Mouse (Mus musculus): ENCODE data around the gene Timm29. TPM values are rescaled to one million over a fixed set of nuclear protein-coding genes. Genes with fewer than 3 reads are reported as not detected.
"Not testable (repeated sequence)": the region's sequence is repeated elsewhere in the genome, so short reads cannot be mapped to it uniquely, and the experiment has no call there.

The Timm29 gene
- polyA plus RNA-seq, 1 experiment from 2014 or later = 63.8 TPM

GRCm38 (mm10) chr9:21591127-21591830, 1.2 kb upstream of the Timm29 start:
- Histone ChIP-seq H3K9ac (ENCODE audit: low read length) (no peak overlapping the region), H3K4me2 (ENCODE audit: low read depth) (no peak overlapping the region), H3K9me3 (ENCODE audit: control insufficient read depth, low read length) (no peaks in the 10 kb centered on the region), H3K27me3 (ENCODE audit: control insufficient read depth, insufficient read depth, low read length) (no peaks in the 10 kb centered on the region), H3K4me1 (ENCODE audit: control insufficient read depth, insufficient read depth, low read length) (peaks cover 8% of the 10 kb centered on the region), H3K4me3 (ENCODE audit: low read depth, low read length) (no peak overlapping the region), H3K36me3 (ENCODE audit: control insufficient read depth, insufficient read depth, low read length) (peaks cover 25% of the 10 kb centered on the region), H3K27ac (ENCODE audit: low read depth, low read length) (no peak overlapping the region)
- WGBS = 84% methylated on average over 6 of the region's 6 CpGs
- DNase-seq (ENCODE audit: low spot score) = no peak
- ATAC-seq (ENCODE audit: insufficient read depth, low FRiP score, low TSS enrichment) = no peak

DNA sequence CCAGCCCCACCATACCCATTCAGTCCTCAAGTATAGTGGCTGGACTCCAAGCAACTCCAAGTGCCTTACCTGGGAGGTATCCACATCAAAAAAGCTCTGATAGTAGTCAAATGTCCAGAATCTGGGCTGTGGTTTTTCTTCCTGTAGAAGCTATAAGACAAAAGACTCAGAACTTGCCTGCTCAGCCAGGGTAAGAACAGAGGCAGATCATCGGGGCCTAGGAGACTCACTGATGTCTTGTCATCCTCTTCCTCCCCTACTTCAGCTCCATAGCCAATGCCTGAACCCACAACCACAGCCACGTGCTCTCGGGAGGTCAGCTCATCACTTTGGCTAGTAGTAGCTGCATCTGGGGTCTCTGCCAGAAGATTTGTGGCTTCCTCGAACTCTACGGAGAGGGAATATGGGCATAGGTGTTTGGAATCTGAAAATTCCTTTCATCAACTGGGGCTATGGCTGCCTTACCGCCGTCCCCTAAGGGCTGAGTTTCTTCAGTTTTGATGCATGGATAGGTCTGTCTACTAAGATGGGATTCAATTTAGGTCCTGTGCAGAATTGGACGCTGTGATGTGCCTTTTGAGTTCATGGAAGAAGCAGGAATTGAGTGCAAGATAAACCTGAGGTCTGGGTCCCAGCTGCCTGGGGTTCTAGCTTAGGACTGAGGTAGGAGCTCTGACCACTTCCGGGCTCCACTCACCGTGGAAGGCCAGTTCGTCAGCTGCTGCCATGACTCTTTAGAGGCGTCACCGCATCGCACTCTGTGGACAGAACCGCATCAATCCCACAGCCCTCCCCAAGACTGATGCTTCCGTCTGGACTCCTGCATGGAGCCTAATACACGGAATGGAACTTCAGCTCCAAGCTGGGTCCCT, 455 bp upstream of the Timm29 start:
- DNase-seq (ENCODE audit: low spot score) = no peak
- WGBS = 20% methylated on average over 17 of the region's 17 CpGs
- H3K9me3 ChIP-seq (ENCODE audit: control insufficient read depth, low read length) = no peaks in the 10 kb centered on the region
- peak overlapping the region; percentile 94 for H3K4me2 ChIP-seq (ENCODE audit: low read depth)
- no peaks in the 10 kb centered on the region for H3K27me3 ChIP-seq (ENCODE audit: control insufficient read depth, insufficient read depth, low read length)
- no peak; the same call in 1 of the 2 replicates for ATAC-seq (ENCODE audit: insufficient read depth, low FRiP score, low TSS enrichment)
- H3K4me1 ChIP-seq (ENCODE audit: control insufficient read depth, insufficient read depth, low read length) = peaks cover 8% of the 10 kb centered on the region
- peak overlapping the region; percentile 27 for H3K9ac ChIP-seq (ENCODE audit: low read length)
- peak overlapping the region; percentile 62 for H3K4me3 ChIP-seq (ENCODE audit: low read depth, low read length)
- H3K36me3 ChIP-seq (ENCODE audit: control insufficient read depth, insufficient read depth, low read length) = peaks cover 19% of the 10 kb centered on the region
- no peak overlapping the region for H3K27ac ChIP-seq (ENCODE audit: low read depth, low read length)

DNA sequence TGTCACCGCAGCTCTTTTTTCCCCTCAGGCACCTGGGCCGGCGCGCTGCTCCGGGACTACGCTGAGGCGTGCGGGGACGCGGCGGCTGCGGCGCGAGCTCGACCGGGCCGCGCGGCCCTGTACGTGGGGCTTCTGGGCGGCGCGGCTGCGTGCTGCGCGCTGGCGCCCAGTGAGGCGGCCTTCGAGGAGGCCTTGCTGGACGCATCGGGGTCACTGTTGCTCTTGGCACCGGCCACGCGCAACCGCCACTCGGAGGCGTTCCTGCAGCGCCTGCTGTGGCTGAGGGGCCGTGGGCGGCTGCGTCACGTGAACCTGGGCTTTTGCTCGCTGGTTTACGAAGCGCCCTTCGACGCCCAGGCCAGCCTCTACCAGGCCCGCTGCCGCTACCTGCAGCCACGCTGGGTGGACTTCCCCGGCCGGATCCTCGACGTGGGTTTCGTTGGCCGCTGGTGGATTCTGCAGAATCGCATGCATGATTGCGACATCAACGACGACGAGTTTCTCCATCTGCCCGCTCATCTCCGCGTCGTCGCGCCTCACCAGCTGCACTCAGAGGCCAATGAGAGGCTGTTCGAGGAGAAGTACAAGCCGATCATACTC, 700 bp downstream of the Timm29 start:
- peak overlapping the region; percentile 62 for H3K4me3 ChIP-seq (ENCODE audit: low read depth, low read length)
- peaks cover 12% of the 10 kb centered on the region for H3K36me3 ChIP-seq (ENCODE audit: control insufficient read depth, insufficient read depth, low read length)
- peak overlapping the region; percentile 73 for H3K9ac ChIP-seq (ENCODE audit: low read length)
- H3K27ac ChIP-seq (ENCODE audit: low read depth, low read length) = peak overlapping the region; percentile 74
- H3K4me2 ChIP-seq (ENCODE audit: low read depth) = peak overlapping the region; percentile 94
- H3K9me3 ChIP-seq (ENCODE audit: control insufficient read depth, low read length) = no peaks in the 10 kb centered on the region
- WGBS = 3% methylated on average over 69 of the region's 69 CpGs
- H3K27me3 ChIP-seq (ENCODE audit: control insufficient read depth, insufficient read depth, low read length) = no peaks in the 10 kb centered on the region
- peaks cover 8% of the 10 kb centered on the region for H3K4me1 ChIP-seq (ENCODE audit: control insufficient read depth, insufficient read depth, low read length)
- ATAC-seq (ENCODE audit: insufficient read depth, low FRiP score, low TSS enrichment) = peak; percentile 76
- peak; percentile 39 for DNase-seq (ENCODE audit: low spot score)

GRCm38 (mm10) chr9:21594350-21594749, 1.8 kb downstream of the Timm29 start:
- not testable (repeated sequence) for ATAC-seq (ENCODE audit: insufficient read depth, low FRiP score, low TSS enrichment); H3K36me3 ChIP-seq (ENCODE audit: control insufficient read depth, insufficient read depth, low read length); DNase-seq (ENCODE audit: low spot score); H3K27ac ChIP-seq (ENCODE audit: low read depth, low read length); H3K27me3 ChIP-seq (ENCODE audit: control insufficient read depth, insufficient read depth, low read length); H3K9me3 ChIP-seq (ENCODE audit: control insufficient read depth, low read length); H3K4me1 ChIP-seq (ENCODE audit: control insufficient read depth, insufficient read depth, low read length); H3K4me3 ChIP-seq (ENCODE audit: low read depth, low read length); H3K9ac ChIP-seq (ENCODE audit: low read length)
- WGBS = 90% methylated on average over 8 of the region's 8 CpGs
- peak overlapping the region; percentile 94 for H3K4me2 ChIP-seq (ENCODE audit: low read depth)

DNA sequence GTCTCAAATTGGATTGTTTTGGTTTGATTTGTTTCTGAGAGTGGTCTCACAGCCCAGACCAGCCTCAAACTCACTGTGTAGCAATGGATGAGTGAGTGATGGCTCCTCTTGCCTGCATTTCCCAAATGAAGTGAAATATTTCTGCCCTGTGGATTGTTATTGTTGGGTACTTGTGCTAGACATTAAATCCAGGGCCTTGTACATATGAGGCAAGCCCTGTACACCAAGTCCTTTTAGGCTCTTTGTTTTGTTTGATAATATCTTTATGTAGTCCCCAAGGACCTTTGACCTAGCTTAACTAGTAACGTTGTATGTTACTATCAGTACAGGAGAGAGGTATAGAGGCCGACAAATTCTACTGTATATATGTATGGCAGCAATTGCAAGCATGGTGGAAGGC, 2.3 kb downstream of the Timm29 start:
- ATAC-seq (ENCODE audit: insufficient read depth, low FRiP score, low TSS enrichment) = no peak
- Histone ChIP-seq H3K4me3 (ENCODE audit: low read depth, low read length) (no peak overlapping the region), H3K4me2 (ENCODE audit: low read depth) (no peak overlapping the region), H3K27me3 (ENCODE audit: control insufficient read depth, insufficient read depth, low read length) (no peaks in the 10 kb centered on the region), H3K9me3 (ENCODE audit: control insufficient read depth, low read length) (no peaks in the 10 kb centered on the region), H3K27ac (ENCODE audit: low read depth, low read length) (no peak overlapping the region), H3K9ac (ENCODE audit: low read length) (no peak overlapping the region), H3K4me1 (ENCODE audit: control insufficient read depth, insufficient read depth, low read length) (peaks cover 8% of the 10 kb centered on the region), H3K36me3 (ENCODE audit: control insufficient read depth, insufficient read depth, low read length) (peaks cover 3% of the 10 kb centered on the region; the same call in 1 of the 2 replicates)
- DNase-seq (ENCODE audit: low spot score) = no peak
- WGBS = 92% methylated on average over 2 of the region's 2 CpGs

DNA sequence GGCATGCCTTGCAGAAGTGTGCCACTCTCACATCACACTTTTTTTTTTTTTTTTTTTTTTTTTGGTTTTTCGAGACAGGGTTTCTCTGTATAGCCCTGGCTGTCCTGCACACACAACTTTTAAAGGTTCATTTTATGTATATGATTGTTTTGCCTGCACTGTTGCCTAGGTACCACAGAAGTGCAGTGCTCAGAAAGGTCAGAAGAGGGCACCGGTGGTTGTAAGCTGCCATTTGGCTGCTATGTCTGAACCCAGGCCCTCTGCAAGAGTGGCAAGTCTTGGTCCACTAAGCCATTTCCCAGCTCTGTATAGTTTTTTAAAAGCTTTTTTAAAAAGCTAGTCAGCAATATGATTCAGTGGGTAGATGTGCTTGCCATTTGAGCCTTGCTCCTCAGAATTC, 5.7 kb downstream of the Timm29 start:
- peaks cover 8% of the 10 kb centered on the region for H3K4me1 ChIP-seq (ENCODE audit: control insufficient read depth, insufficient read depth, low read length)
- H3K9ac ChIP-seq (ENCODE audit: low read length) = no peak overlapping the region
- DNase-seq (ENCODE audit: low spot score) (no peak), ATAC-seq (ENCODE audit: insufficient read depth, low FRiP score, low TSS enrichment) (no peak)
- no peak overlapping the region for H3K4me3 ChIP-seq (ENCODE audit: low read depth, low read length)
- no peaks in the 10 kb centered on the region for H3K27me3 ChIP-seq (ENCODE audit: control insufficient read depth, insufficient read depth, low read length)
- WGBS = 38% methylated on average over 2 of the region's 2 CpGs
- H3K27ac ChIP-seq (ENCODE audit: low read depth, low read length) = no peak overlapping the region
- no peaks in the 10 kb centered on the region for H3K9me3 ChIP-seq (ENCODE audit: control insufficient read depth, low read length)
- H3K4me2 ChIP-seq (ENCODE audit: low read depth) = no peak overlapping the region
- H3K36me3 ChIP-seq (ENCODE audit: control insufficient read depth, insufficient read depth, low read length) = no peaks in the 10 kb centered on the region

DNA sequence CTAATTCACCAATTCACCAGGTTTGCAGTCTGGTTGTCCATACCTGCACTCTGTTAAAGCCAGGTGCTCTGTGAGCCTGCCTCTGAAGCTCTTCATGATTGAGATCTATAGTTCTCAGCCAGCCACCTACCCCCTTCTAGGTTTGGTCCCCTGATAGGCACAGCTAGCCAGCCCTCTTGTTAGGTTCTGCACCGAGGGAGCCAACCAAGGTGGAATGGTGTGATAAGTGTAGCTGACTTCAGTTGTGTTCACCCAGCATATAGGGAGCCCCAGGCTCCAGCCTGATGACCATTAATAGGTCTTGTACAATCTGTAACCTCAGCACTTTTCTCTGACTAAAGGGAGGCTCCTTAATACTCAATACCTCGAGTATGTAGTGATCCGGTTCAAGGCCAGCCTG, 7.7 kb downstream of the Timm29 start:
- 76% methylated on average over 3 of the region's 3 CpGs for WGBS
- no peak for DNase-seq (ENCODE audit: low spot score)

DNA sequence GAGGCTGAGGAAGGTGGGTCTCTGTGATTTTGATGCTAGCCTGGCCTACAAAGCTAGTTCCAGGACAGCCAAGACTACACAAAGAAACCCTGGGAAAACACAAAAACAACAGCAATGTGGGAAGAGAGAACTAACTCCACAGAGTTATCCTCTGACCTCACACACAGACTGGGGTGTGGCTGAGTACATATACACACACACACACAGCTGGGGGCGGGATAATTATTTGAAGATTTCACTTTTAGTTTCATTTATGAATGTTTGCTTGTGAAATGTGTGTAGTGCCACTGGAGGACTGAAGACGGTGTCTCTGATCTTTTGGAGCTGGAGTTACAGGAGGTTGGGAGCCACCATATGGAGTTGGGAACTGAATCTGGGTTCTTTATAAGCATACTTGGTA, 8.6 kb downstream of the Timm29 start:
- Histone ChIP-seq H3K9me3 (ENCODE audit: control insufficient read depth, low read length) (no peaks in the 10 kb centered on the region), H3K27ac (ENCODE audit: low read depth, low read length) (no peak overlapping the region), H3K9ac (ENCODE audit: low read length) (no peak overlapping the region), H3K36me3 (ENCODE audit: control insufficient read depth, insufficient read depth, low read length) (no peaks in the 10 kb centered on the region), H3K4me1 (ENCODE audit: control insufficient read depth, insufficient read depth, low read length) (no peaks in the 10 kb centered on the region), H3K27me3 (ENCODE audit: control insufficient read depth, insufficient read depth, low read length) (no peaks in the 10 kb centered on the region), H3K4me2 (ENCODE audit: low read depth) (no peak overlapping the region), H3K4me3 (ENCODE audit: low read depth, low read length) (no peak overlapping the region)
- ATAC-seq (ENCODE audit: insufficient read depth, low FRiP score, low TSS enrichment) (no peak), DNase-seq (ENCODE audit: low spot score) (no peak)
- WGBS = 93% methylated on average over 2 of the region's 2 CpGs

More for the DNA sequence above, 7.7 kb downstream of the Timm29 start:
- no peak overlapping the region for H3K4me3 ChIP-seq (ENCODE audit: low read depth, low read length)
- H3K27ac ChIP-seq (ENCODE audit: low read depth, low read length) = no peak overlapping the region
- no peaks in the 10 kb centered on the region for H3K9me3 ChIP-seq (ENCODE audit: control insufficient read depth, low read length)
- no peak overlapping the region for H3K4me2 ChIP-seq (ENCODE audit: low read depth)
- no peaks in the 10 kb centered on the region for H3K27me3 ChIP-seq (ENCODE audit: control insufficient read depth, insufficient read depth, low read length)
- no peak for ATAC-seq (ENCODE audit: insufficient read depth, low FRiP score, low TSS enrichment)
- no peaks in the 10 kb centered on the region for H3K4me1 ChIP-seq (ENCODE audit: control insufficient read depth, insufficient read depth, low read length)
- H3K36me3 ChIP-seq (ENCODE audit: control insufficient read depth, insufficient read depth, low read length) = no peaks in the 10 kb centered on the region
- no peak overlapping the region for H3K9ac ChIP-seq (ENCODE audit: low read length)
